13 mouse cellular contexts compared by ENCODE assay signal in the genomic region with DNA sequence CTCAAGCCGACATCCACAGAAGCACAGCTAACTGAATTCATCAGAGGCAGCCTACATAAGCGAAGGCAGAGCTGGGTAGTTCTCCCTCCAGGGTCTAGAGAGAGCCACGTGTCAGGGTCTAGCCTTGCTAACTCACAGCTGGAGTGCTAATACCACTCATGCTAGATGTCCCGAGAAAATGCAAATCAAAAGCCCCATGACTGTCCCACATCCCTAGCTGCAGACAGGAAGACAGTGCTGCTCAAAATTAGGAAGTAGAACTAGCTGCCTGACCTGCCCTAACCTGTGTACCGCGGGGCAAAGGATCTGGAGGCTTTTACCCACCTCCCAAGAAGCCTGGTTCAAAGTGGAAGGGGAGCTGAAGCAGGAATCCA. TPM values are rescaled to one million over a fixed set of nuclear protein-coding genes. Genes with fewer than 3 reads are reported as not detected.
DNase-seq lines count a peak whose midpoint lies in the region; ATAC-seq lines count a peak whose summit lies in the region.
"Had no signal": no experiment of that assay in that cellular context is flagged by ENCODE, and none has a peak within 500 bp of the region (broad histone marks: within the 10 kb centered on the region; RNA-seq: fewer than 3 reads in every experiment).

No protein-coding gene starts in this region.

- 41% methylated on average over 6 of the region's 6 CpGs for WGBS in hindbrain, embryonic 13.5 days
- WGBS in hindbrain, embryonic 14.5 days = 33% methylated on average over 6 of the region's 6 CpGs
- 33% methylated on average over 6 of the region's 6 CpGs for WGBS in midbrain, embryonic 10.5 days
- WGBS in midbrain, embryonic 15.5 days = 34% methylated on average over 6 of the region's 6 CpGs
- 31% methylated on average over 6 of the region's 6 CpGs for WGBS in embryonic facial prominence, embryonic 15.5 days

- H3K27ac ChIP-seq in hindbrain, embryonic 13.5 days = no peak overlapping the region
- no peak overlapping the region for H3K27ac ChIP-seq in hindbrain, embryonic 14.5 days
- H3K27ac ChIP-seq in midbrain, embryonic 10.5 days (replicated peaks) = peak overlapping the region; percentile 90
- no peak overlapping the region for H3K27ac ChIP-seq in midbrain, embryonic 15.5 days
- peak overlapping the region; percentile 63; the same call in 1 of the 2 replicates for H3K27ac ChIP-seq in embryonic facial prominence, embryonic 15.5 days (replicated peaks)
- H3K27ac ChIP-seq: liver, embryonic 15.5 days had no signal

- H3K36me3 ChIP-seq in hindbrain, embryonic 13.5 days = peaks cover 20% of the 10 kb centered on the region
- H3K36me3 ChIP-seq in hindbrain, embryonic 14.5 days (replicated peaks; ENCODE audit: control insufficient read depth, insufficient read depth) = peaks cover 17% of the 10 kb centered on the region
- H3K36me3 ChIP-seq in midbrain, embryonic 10.5 days = peaks cover 59% of the 10 kb centered on the region
- H3K36me3 ChIP-seq in midbrain, embryonic 15.5 days (replicated peaks) = peaks cover 4% of the 10 kb centered on the region; the same call in 1 of the 2 replicates
- peaks cover 27% of the 10 kb centered on the region for H3K36me3 ChIP-seq in embryonic facial prominence, embryonic 15.5 days
- H3K36me3 ChIP-seq: liver, embryonic 15.5 days had no signal

- DNase-seq in hindbrain, embryonic 14.5 days (ENCODE audit: low spot score) = no peak
- DNase-seq in midbrain, embryonic 10.5 days (ENCODE audit: low spot score) = no peak
- no peak for DNase-seq in B cell, adult 2 months
- DNase-seq in adrenal gland, adult (ENCODE audit: inconsistent age in 2 of 2, low spot score in 1 of 2) = no peak
- DNase-seq: cerebellum, adult 8-10 months; kidney, adult 18-20 months had no signal

- no peak overlapping the region for H3K4me2 ChIP-seq in hindbrain, embryonic 13.5 days
- no peak overlapping the region for H3K4me2 ChIP-seq in hindbrain, embryonic 14.5 days (replicated peaks)
- no peak overlapping the region for H3K4me2 ChIP-seq in midbrain, embryonic 15.5 days
- no peak overlapping the region for H3K4me2 ChIP-seq in embryonic facial prominence, embryonic 15.5 days (replicated peaks)
- H3K4me2 ChIP-seq: liver, embryonic 15.5 days had no signal

- peaks cover 76% of the 10 kb centered on the region for H3K4me1 ChIP-seq in hindbrain, embryonic 13.5 days (replicated peaks)
- peaks cover 55% of the 10 kb centered on the region for H3K4me1 ChIP-seq in hindbrain, embryonic 14.5 days (replicated peaks; ENCODE audit: control insufficient read depth, insufficient read depth, low read length)
- peaks cover 85% of the 10 kb centered on the region for H3K4me1 ChIP-seq in midbrain, embryonic 10.5 days
- peaks cover 70% of the 10 kb centered on the region for H3K4me1 ChIP-seq in midbrain, embryonic 15.5 days
- H3K4me1 ChIP-seq in embryonic facial prominence, embryonic 15.5 days = peaks cover 82% of the 10 kb centered on the region
- H3K4me1 ChIP-seq: liver, embryonic 15.5 days had no signal

- H3K27me3 ChIP-seq in hindbrain, embryonic 13.5 days = 0 out of 2 replicates have a peak, but pooled peaks cover 6% of the 10 kb centered on the region
- no peaks in the 10 kb centered on the region for H3K27me3 ChIP-seq in hindbrain, embryonic 14.5 days (ENCODE audit: control insufficient read depth, insufficient read depth, low read length)
- H3K27me3 ChIP-seq in midbrain, embryonic 10.5 days (ENCODE audit: low read depth, poor library complexity, severe bottlenecking) = 0 out of 2 replicates have a peak, but pooled peaks cover 9% of the 10 kb centered on the region
- H3K27me3 ChIP-seq in midbrain, embryonic 15.5 days (replicated peaks) = no peaks in the 10 kb centered on the region
- H3K27me3 ChIP-seq in embryonic facial prominence, embryonic 15.5 days = no peaks in the 10 kb centered on the region

- H3K9ac ChIP-seq in hindbrain, embryonic 13.5 days = peak overlapping the region; percentile 19; the same call in 1 of the 2 replicates
- H3K9ac ChIP-seq in hindbrain, embryonic 14.5 days = no peak overlapping the region
- no peak overlapping the region for H3K9ac ChIP-seq in midbrain, embryonic 15.5 days
- H3K9ac ChIP-seq in embryonic facial prominence, embryonic 15.5 days = no peak overlapping the region
- H3K9ac ChIP-seq: liver, embryonic 15.5 days had no signal

- ATAC-seq in hindbrain, embryonic 13.5 days (ENCODE audit: low FRiP score) = no peak
- no peak for ATAC-seq in hindbrain, embryonic 14.5 days (ENCODE audit: low FRiP score)
- ATAC-seq in midbrain, embryonic 15.5 days (replicated peaks) = no peak
- ATAC-seq in embryonic facial prominence, embryonic 15.5 days (ENCODE audit: insufficient number of reproducible peaks, low FRiP score, low TSS enrichment, low read depth) = no peak
- ATAC-seq in megakaryocyte, adult 5-6 weeks (ENCODE audit: poor library complexity, severe bottlenecking) = 0 out of 2 replicates have a peak, but pooled peaks have one; percentile 35

- H3K9me3 ChIP-seq in hindbrain, embryonic 13.5 days = no peaks in the 10 kb centered on the region
- no peaks in the 10 kb centered on the region for H3K9me3 ChIP-seq in hindbrain, embryonic 14.5 days (ENCODE audit: control insufficient read depth, low read length)
- H3K9me3 ChIP-seq in midbrain, embryonic 10.5 days (replicated peaks) = no peaks in the 10 kb centered on the region
- H3K9me3 ChIP-seq in midbrain, embryonic 15.5 days = no peaks in the 10 kb centered on the region
- no peaks in the 10 kb centered on the region for H3K9me3 ChIP-seq in embryonic facial prominence, embryonic 15.5 days (replicated peaks)
- H3K9me3 ChIP-seq: liver, embryonic 15.5 days had no signal

- H3K4me3 ChIP-seq in hindbrain, embryonic 13.5 days = no peak overlapping the region
- no peak overlapping the region for H3K4me3 ChIP-seq in hindbrain, embryonic 14.5 days (replicated peaks; ENCODE audit: low read length)
- peak overlapping the region; percentile 33; the same call in 1 of the 2 replicates for H3K4me3 ChIP-seq in midbrain, embryonic 10.5 days
- no peak overlapping the region for H3K4me3 ChIP-seq in midbrain, embryonic 15.5 days
- H3K4me3 ChIP-seq in embryonic facial prominence, embryonic 15.5 days (replicated peaks) = no peak overlapping the region
- H3K4me3 ChIP-seq: liver, embryonic 15.5 days had no signal

RNA-seq across cellular contexts. Expression of a gene that starts 14.2 kb away (rescaled TPM):
- polyA plus RNA-seq in hindbrain, embryonic 13.5 days (2015; fragmentation: Nextera tagmentation; extraction: Ambion mirVana) = 16.4 and 17.0 TPM in 2 replicates
- 17.5 and 17.7 TPM in 2 replicates for polyA plus RNA-seq in hindbrain, embryonic 14.5 days (2014; fragmentation: Nextera tagmentation; extraction: Ambion mirVana)
- 14.9 and 17.2 TPM in 2 replicates for polyA plus RNA-seq in midbrain, embryonic 10.5 days (2016; fragmentation: Nextera tagmentation; extraction: Ambion mirVana)
- polyA plus RNA-seq in midbrain, embryonic 15.5 days (2015; fragmentation: Nextera tagmentation; extraction: Ambion mirVana) = 26.0 and 31.2 TPM in 2 replicates
- polyA plus RNA-seq in embryonic facial prominence, embryonic 15.5 days (2015; fragmentation: Nextera tagmentation; extraction: Ambion mirVana) = 40.6 and 44.6 TPM in 2 replicates
- total RNA-seq in megakaryocyte, adult 5-6 weeks (2015) = not detected in 2 replicates
- total RNA-seq in megakaryocyte, adult 5-6 weeks (2017) = not detected in 2 replicates

RNA-seq across cellular contexts. Expression of a gene that starts 16.6 kb away (rescaled TPM):
- 1.8 TPM in 2 replicates for polyA plus RNA-seq in hindbrain, embryonic 13.5 days (2015; fragmentation: Nextera tagmentation; extraction: Ambion mirVana)
- 1.3 TPM in 2 replicates for polyA plus RNA-seq in hindbrain, embryonic 14.5 days (2014; fragmentation: Nextera tagmentation; extraction: Ambion mirVana)
- 3.2 and 3.6 TPM in 2 replicates for polyA plus RNA-seq in midbrain, embryonic 10.5 days (2016; fragmentation: Nextera tagmentation; extraction: Ambion mirVana)
- 2.1 and 2.2 TPM in 2 replicates for polyA plus RNA-seq in midbrain, embryonic 15.5 days (2015; fragmentation: Nextera tagmentation; extraction: Ambion mirVana)
- polyA plus RNA-seq in embryonic facial prominence, embryonic 15.5 days (2015; fragmentation: Nextera tagmentation; extraction: Ambion mirVana) = 1.9 and 3.4 TPM in 2 replicates
- total RNA-seq in megakaryocyte, adult 5-6 weeks (2015) = not detected in 2 replicates
- total RNA-seq in megakaryocyte, adult 5-6 weeks (2017) = not detected in 2 replicates
- total RNA-seq: heart, adult 8-10 months had no signal
- polyA plus RNA-seq: embryonic facial prominence, embryonic 11.5 days had no signal

RNA-seq across cellular contexts. Expression of a gene that starts 26.8 kb away (rescaled TPM):
- polyA plus RNA-seq in hindbrain, embryonic 13.5 days (2015; fragmentation: Nextera tagmentation; extraction: Ambion mirVana) = 25.3 and 26.2 TPM in 2 replicates
- polyA plus RNA-seq in hindbrain, embryonic 14.5 days (2014; fragmentation: Nextera tagmentation; extraction: Ambion mirVana) = 48.3 and 48.5 TPM in 2 replicates
- polyA plus RNA-seq in midbrain, embryonic 10.5 days (2016; fragmentation: Nextera tagmentation; extraction: Ambion mirVana) = 9.3 and 11.6 TPM in 2 replicates
- polyA plus RNA-seq in midbrain, embryonic 15.5 days (2015; fragmentation: Nextera tagmentation; extraction: Ambion mirVana) = 31.8 and 40.4 TPM in 2 replicates
- polyA plus RNA-seq in embryonic facial prominence, embryonic 15.5 days (2015; fragmentation: Nextera tagmentation; extraction: Ambion mirVana) = 3.7 and 4.2 TPM in 2 replicates
- total RNA-seq in megakaryocyte, adult 5-6 weeks (2015) = not detected in 2 replicates
- total RNA-seq in megakaryocyte, adult 5-6 weeks (2017) = not detected in 2 replicates

Comparison
In these comparisons a context has a peak if more than half of its experiments do, and no peak if none do; other contexts are left out.
1. H3K27ac ChIP-seq: peak in midbrain, embryonic 10.5 days (single experiment) and embryonic facial prominence, embryonic 15.5 days (single experiment); none in hindbrain, embryonic 13.5 days (single experiment), hindbrain, embryonic 14.5 days (single experiment) and midbrain, embryonic 15.5 days (single experiment).